Mouse (Mus musculus): ENCODE data around the gene Fbxw2. TPM values are rescaled to one million over a fixed set of nuclear protein-coding genes. Genes with fewer than 3 reads are reported as not detected.

The Fbxw2 gene
- polyA plus RNA-seq (2012; rRNA removed) = 83.4 and 89.2 TPM in 2 replicates

GRCm38 (mm10) chr2:34825827-34826459, at the start of gene Fbxw2:
Fbxw2 (minus strand) TSS chr2:34826311.

DNA sequence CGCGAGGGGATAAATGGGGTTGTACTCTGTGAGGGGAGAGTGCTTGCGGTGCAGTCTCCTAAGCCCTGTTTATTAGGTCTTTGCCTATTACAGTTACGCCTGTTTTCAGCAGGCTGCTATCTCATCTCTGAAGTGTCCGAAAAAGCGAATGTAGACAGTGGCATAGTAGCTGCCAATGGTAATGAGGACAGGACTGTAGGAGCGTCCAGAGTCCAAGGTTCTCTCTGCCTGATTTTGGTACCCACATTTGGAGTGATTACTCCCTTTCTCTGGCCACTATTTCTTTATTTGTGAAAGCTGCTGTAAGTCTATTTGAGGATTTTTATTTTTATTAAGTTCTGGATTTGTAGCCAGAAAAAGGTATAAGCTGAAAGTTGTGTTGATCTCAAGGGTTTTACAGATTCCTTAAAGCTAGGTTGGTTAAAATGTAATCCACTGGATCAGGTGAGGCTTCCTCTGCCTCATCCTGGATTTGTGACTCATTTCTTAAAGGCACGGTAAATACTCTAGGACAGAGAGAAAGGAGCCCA, 48.8 kb upstream of the Fbxw2 start, which contains the start of gene Psmd5:
Psmd5 (minus strand) TSS at position 153 of the 530 bp plus-strand sequence.

DNA sequence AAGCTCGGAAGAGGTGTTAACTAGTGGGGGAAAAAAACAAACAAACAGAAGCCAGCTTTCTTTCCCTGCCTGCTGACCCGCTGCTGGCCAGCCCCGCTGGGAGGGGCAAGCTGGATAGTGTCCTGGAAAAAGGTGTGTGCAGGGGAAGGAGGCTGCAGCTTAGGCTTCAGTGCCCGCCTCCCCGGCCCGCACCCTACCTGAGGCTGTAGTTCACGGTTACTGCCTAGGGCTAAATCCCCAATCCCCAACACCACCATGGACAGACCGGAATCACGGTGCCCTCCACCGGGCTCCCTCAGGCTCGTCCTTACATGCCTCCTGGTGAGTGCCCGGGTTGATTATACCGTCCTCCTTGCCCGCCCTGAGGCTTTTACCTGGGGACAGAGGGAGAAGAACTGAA, 48.2 kb upstream of the Fbxw2 start, which contains the start of gene Cutal:
Cutal (plus strand) TSS at position 126 of the 400 bp plus-strand sequence.

GRCm38 (mm10) chr2:34832766-34833457, 6.8 kb upstream of the Fbxw2 start, which contains the start of gene Gm34653:
Gm34653 (plus strand) TSS chr2:34833007.

GRCm38 (mm10) chr2:34799357-34800256, 26.5 kb downstream of the Fbxw2 start, which contains the start of gene Rabepk:
Rabepk (minus strand) TSS chr2:34799912.

GRCm38 (mm10) chr2:34771368-34772226, 54.5 kb downstream of the Fbxw2 start, which contains the start of gene Hspa5:
Hspa5 (plus strand) TSS chr2:34771970.

DNA sequence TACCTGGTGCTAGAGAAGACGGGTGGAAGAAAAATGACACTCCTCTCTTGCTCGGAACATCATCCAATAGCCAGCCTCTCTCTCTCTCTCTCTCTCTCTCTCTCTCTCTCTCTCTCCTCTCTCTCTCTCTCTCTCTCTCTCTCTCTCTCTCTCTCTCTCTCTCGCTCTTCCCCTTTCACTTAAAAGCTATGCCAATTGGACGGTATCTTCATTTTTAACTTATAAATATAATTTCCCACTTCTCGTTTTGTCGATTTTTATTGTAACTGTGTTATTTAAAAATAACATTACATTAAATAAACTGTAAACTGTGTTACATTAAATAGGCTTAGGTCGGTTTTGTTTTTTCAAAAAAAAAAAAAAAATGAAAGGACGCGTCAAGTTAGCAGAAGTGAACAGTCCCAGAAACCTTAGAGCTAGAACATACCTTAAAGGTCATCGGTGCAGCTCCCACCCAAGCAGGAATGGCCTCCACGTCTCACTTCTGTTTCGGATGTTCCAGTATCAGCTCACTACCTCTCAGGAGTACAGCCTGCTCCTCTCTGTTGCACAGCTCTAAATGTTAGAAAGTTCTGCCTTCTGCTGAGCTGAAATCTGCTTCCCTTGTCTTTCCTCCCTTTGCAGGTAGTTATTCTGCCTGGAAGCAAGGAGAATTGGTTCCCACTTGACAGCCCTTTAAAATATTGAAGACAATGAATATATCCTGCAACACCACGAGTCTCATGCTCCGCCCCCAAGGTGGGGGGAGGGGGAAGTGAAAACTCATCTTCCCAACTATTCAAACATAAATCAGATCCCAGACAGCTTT, 71.4 kb downstream of the Fbxw2 start, which contains the start of gene Gapvd1:
Gapvd1 (minus strand) TSS at position 682 of the 808 bp plus-strand sequence.

Other genes with a start within 250 kb of the Fbxw2 start
- 45.3 and 51.1 TPM in 2 replicates for gene Gapvd1, start 71.1 kb downstream of the Fbxw2 start, polyA plus RNA-seq (2012; rRNA removed)
- 346 and 362 TPM in 2 replicates for gene Hspa5, start 54.3 kb downstream of the Fbxw2 start, polyA plus RNA-seq (2012; rRNA removed)
- 20.7 and 21.5 TPM in 2 replicates for gene Rabepk, start 26.4 kb downstream of the Fbxw2 start, polyA plus RNA-seq (2012; rRNA removed)
- 0.08 and 0.09 TPM in 2 replicates for gene Gm34653, start 6.7 kb upstream of the Fbxw2 start, polyA plus RNA-seq (2012; rRNA removed)
- 0.21 and 0.25 TPM in 2 replicates for gene Cutal, start 48.1 kb upstream of the Fbxw2 start, polyA plus RNA-seq (2012; rRNA removed)
- 52.9 and 60.5 TPM in 2 replicates for gene Psmd5, start 48.7 kb upstream of the Fbxw2 start, polyA plus RNA-seq (2012; rRNA removed)
- gene Phf19, start 87.7 kb upstream of the Fbxw2 start, polyA plus RNA-seq (2012; rRNA removed) = 2.8 and 3.6 TPM in 2 replicates
- 4.1 and 4.2 TPM in 2 replicates for gene Traf1, start 135.5 kb upstream of the Fbxw2 start, polyA plus RNA-seq (2012; rRNA removed)
- 1.0 and 1.4 TPM in 2 replicates for gene Hc, start 235.1 kb upstream of the Fbxw2 start, polyA plus RNA-seq (2012; rRNA removed)